Mouse (Mus musculus) embryonic facial prominence, embryonic 10.5 days (tissue): ENCODE data around the gene Slc22a12. TPM values are rescaled to one million over a fixed set of nuclear protein-coding genes. Genes with fewer than 3 reads are reported as not detected.

Experiments used
- DNase-seq: peaks from one replicate; pipeline ENCODE4 v3.0.0-alpha.2; 2017; ENCODE audit warnings: low spot score
- H3K27ac ChIP-seq: fragments of 300-500 bp; sonication (generic); replicated peaks from 2 replicates; pipeline ENCODE4 v1.5.1; 2016; ENCODE audit warnings: mild to moderate bottlenecking
- H3K27me3 ChIP-seq: fragments of 300-500 bp; sonication (generic); replicated peaks from 2 replicates; pipeline ENCODE4 v1.6.1; 2016; ENCODE audit warnings: low read depth, mild to moderate bottlenecking; ENCODE audit not compliant: poor library complexity, severe bottlenecking
- H3K36me3 ChIP-seq: fragments of 300-500 bp; sonication (generic); replicated peaks from 2 replicates; pipeline ENCODE4 v1.6.1; 2016; ENCODE audit warnings: mild to moderate bottlenecking, moderate library complexity
- H3K4me1 ChIP-seq: fragments of 300-500 bp; sonication (generic); 2 replicates; pipeline ENCODE4 v1.6.1; 2016
- H3K4me3 ChIP-seq: fragments of 300-500 bp; sonication (generic); 2 replicates; pipeline ENCODE4 v1.5.1; 2016; ENCODE audit warnings: mild to moderate bottlenecking, moderate library complexity
- H3K9me3 ChIP-seq: fragments of 300-500 bp; sonication (generic); 2 replicates; pipeline ENCODE4 v1.6.1; 2016; ENCODE audit warnings: mild to moderate bottlenecking
- WGBS: fragments of 180-500 bp; shearing (Covaris S2); methylation state at CpG from one replicate; pipeline ENCODE4 v1.1.7; 2016; 5-methylcytosine and 5-hydroxymethylcytosine counted together
- microRNA-seq: library from miRNA; unstranded; fragments of <30 nt; microRNA quantifications from one replicate; pipeline ENCODE4, GENCODE M21; 2017
- polyA plus RNA-seq: library from polyadenylated mRNA; unstranded; fragments of >200 nt; fragmentation: Nextera tagmentation; extraction: Ambion mirVana; gene quantifications from 2 replicates; pipeline ENCODE4 v1.2.1, GENCODE M21; 2016

Slc22a12 gene
- polyA plus RNA-seq, 1 experiment from 2014 or later: not detected

DNA sequence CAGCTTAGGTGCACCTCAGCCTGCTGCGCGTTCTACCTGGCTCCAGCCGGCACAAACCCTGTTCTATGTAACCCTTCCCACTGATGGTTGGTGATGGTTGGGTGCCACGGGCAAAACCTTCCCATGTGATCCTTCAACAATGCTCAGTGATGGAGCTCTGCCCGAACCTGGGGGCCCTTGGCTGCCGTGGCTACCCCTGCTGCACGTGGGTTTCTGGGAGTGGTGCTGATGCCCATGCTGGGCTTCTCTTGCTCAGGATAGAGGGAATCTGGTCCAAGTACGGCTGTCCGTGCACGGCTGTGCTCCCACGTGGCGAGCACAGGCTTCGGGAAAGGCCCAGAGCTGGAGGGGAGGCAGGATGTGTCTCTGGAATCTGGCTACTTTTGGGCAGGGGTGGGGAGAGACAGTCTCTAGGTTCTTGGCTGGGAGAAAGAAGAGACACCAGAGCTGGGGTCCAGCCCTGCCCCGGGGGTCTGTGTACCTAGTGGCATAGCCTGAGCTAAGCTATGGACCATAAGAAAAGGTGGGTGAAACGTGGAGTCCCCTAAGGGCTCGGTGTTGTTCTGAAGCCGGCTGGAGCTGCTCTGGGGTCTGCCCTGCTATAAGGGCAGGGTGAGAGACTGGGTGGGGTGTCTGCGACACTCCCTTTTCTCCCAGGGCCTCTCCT lies 48.2 kb downstream of the Slc22a12 start:
- 63% methylated on average over 18 of the region's 18 CpGs for WGBS
- H3K27ac ChIP-seq: no peak overlapping the region
- no peak for DNase-seq
- peaks cover 39% of the 10 kb centered on the region for H3K4me1 ChIP-seq
- H3K9me3 ChIP-seq: no peaks in the 10 kb centered on the region
- H3K27me3 ChIP-seq: peaks cover 99% of the 10 kb centered on the region
- H3K4me3 ChIP-seq: no peak overlapping the region
- no peaks in the 10 kb centered on the region for H3K36me3 ChIP-seq

DNA sequence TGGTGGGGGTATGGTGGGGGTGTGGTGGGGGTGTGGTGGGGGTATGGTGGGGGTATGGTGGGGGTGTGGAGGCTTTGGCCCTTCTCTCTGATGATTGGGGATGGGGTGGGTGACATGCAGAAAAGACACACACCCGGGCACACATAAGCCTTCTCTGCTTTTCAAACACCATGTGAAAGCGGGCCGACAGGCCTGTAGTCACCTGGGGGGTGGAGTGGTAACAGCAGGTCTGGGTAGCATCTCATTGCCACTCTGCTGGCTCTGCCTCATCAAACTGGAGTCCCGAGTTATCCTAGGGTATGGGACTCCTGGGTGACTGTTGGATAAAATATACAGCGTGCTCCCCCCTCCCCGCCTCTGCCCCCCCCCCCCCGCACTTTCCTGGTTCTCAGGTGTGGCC lies 48.8 kb downstream of the Slc22a12 start:
- no peak overlapping the region for H3K4me3 ChIP-seq
- H3K4me1 ChIP-seq: peaks cover 36% of the 10 kb centered on the region
- H3K36me3 ChIP-seq: no peaks in the 10 kb centered on the region
- H3K27ac ChIP-seq: no peak overlapping the region
- no peaks in the 10 kb centered on the region for H3K9me3 ChIP-seq
- H3K27me3 ChIP-seq: peaks cover 93% of the 10 kb centered on the region
- 74% methylated on average over 6 of the region's 7 CpGs for WGBS
- no peak for DNase-seq

DNA sequence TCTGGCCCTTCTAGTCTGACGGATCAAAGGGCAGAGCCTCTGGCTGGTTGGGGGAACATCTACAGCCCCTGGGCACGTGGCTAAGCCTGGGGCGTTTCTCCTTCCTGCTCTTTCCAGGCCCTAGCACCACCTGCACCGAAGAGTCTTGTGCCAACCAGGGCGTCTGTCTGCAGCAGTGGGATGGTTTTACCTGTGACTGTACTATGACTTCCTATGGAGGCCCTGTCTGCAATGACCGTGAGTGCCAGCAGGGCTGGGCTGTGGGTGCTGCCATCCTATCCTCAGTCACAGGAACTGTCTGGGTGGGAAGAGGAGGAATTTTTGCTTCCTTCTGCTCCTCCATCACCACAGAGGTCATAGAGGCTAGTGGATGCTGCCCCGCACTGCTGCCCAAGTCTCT lies 49.6 kb downstream of the Slc22a12 start:
- WGBS: 76% methylated on average over 7 of the region's 7 CpGs
- no peak overlapping the region for H3K4me3 ChIP-seq
- H3K4me1 ChIP-seq: peaks cover 31% of the 10 kb centered on the region
- no peaks in the 10 kb centered on the region for H3K9me3 ChIP-seq
- peaks cover 91% of the 10 kb centered on the region for H3K27me3 ChIP-seq
- no peak for DNase-seq
- H3K36me3 ChIP-seq: no peaks in the 10 kb centered on the region
- no peak overlapping the region for H3K27ac ChIP-seq

DNA sequence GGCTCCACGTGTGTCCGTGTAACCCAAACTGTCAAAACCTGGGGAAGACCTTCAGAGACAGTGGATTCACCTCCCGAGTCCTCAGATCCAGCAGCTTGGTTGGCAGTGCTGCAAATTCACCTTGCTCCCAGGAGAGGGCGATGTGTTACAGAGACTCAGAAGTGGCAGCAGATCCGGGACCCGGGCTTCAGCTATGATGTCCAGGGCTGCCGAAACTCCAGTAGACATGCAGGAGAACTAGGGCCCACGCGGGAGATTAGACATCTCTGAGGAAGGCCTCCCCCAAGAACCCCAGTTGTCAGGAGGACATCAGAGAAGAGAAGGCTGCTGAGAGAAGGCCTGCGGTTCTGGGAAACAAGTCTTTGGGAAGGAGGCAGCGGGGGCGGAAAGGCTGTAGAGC lies 50.7 kb downstream of the Slc22a12 start:
- WGBS: 24% methylated on average over 12 of the region's 12 CpGs
- H3K4me3 ChIP-seq: no peak overlapping the region
- H3K36me3 ChIP-seq: no peaks in the 10 kb centered on the region
- no peaks in the 10 kb centered on the region for H3K9me3 ChIP-seq
- peak; percentile 77 for DNase-seq
- peaks cover 26% of the 10 kb centered on the region for H3K4me1 ChIP-seq
- peaks cover 87% of the 10 kb centered on the region for H3K27me3 ChIP-seq
- no peak overlapping the region for H3K27ac ChIP-seq

DNA sequence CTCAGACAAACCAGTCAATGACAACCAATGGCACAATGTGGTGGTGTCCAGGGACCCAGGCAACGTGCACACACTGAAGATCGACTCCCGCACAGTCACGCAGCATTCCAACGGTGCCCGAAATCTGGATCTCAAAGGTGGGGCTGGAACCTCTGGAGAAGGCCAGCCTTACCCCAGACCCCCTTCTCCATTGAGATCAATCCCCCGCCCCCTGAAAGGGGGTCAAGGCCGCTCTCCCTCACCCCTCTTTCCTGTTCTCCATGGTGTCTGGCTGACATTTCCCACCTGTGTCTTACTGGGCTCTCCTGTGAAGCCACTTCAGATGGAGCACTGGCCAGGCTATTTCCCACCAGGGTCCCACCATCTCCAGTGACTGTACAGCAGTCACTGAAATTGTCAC lies 51.3 kb downstream of the Slc22a12 start:
- no peak for DNase-seq
- H3K9me3 ChIP-seq: no peaks in the 10 kb centered on the region
- 85% methylated on average over 8 of the region's 8 CpGs for WGBS
- H3K36me3 ChIP-seq: no peaks in the 10 kb centered on the region
- H3K27me3 ChIP-seq: peaks cover 82% of the 10 kb centered on the region
- peaks cover 26% of the 10 kb centered on the region for H3K4me1 ChIP-seq
- no peak overlapping the region for H3K27ac ChIP-seq
- no peak overlapping the region for H3K4me3 ChIP-seq

DNA sequence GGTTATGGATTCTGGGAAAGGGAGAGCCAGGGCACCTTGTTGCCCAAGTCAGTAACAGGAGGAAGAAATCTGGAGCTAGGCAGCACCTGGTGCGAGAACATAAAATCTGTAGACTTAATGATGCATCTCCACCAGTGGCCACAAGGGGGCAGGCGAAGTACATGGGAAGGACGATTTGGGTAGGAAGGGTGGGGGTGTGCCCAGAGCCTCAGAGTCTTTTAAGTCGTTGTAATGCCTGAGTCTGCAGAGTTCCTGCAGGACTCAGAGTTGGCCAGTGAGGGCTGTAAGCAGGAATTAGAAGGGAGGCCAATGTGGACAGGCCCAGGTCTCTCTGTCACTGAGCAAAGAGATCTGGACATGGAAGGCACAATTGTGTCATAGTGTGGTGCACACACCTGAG lies 53.8 kb downstream of the Slc22a12 start:
- Histone ChIP-seq H3K27me3 (peaks cover 61% of the 10 kb centered on the region), H3K36me3 (no peaks in the 10 kb centered on the region), H3K9me3 (no peaks in the 10 kb centered on the region), H3K4me3 (no peak overlapping the region), H3K4me1 (peaks cover 21% of the 10 kb centered on the region), H3K27ac (no peak overlapping the region)
- 0% methylated on average over 4 of the region's 4 CpGs for WGBS
- DNase-seq: peak; percentile 90

Small RNAs within 50 kb of the gene (microRNA-seq; reads per million reads assigned to microRNA genes)
- gene Gm26460: not detected

Other genes with a start within 250 kb of the Slc22a12 start
- 0.12 and 0.39 TPM in 2 replicates for gene Cdc42bpg, start 236.6 kb downstream of the Slc22a12 start, polyA plus RNA-seq
- gene Men1, start 208.1 kb downstream of the Slc22a12 start, polyA plus RNA-seq: 122 and 130 TPM in 2 replicates
- 11.0 and 14.0 TPM in 2 replicates for gene Map4k2, start 201.9 kb downstream of the Slc22a12 start, polyA plus RNA-seq
- gene Sf1, start 179.3 kb downstream of the Slc22a12 start, polyA plus RNA-seq: 185 and 205 TPM in 2 replicates
- 1.1 and 2.2 TPM in 2 replicates for gene Pygm, start 158.6 kb downstream of the Slc22a12 start, polyA plus RNA-seq
- gene Rasgrp2, start 143.7 kb downstream of the Slc22a12 start, polyA plus RNA-seq: 14.2 and 18.6 TPM in 2 replicates
- gene Nrxn2, start 124.3 kb downstream of the Slc22a12 start, polyA plus RNA-seq: 1.9 TPM in 2 replicates